Mouse (Mus musculus) cortical plate, adult 2 months (tissue): ENCODE measurements around the gene Pzp.

Experiments
- CTCF ChIP-seq: fragments of 200-500 bp; IDR thresholded peaks from 2 replicates; pipeline ENCODE4 v1.5.1; 2011; ENCODE audit warnings: mild to moderate bottlenecking, control low read depth, low read length; ENCODE audit not compliant: insufficient read depth; ENCODE audit errors: extremely low read depth
- POLR2A ChIP-seq: fragments of 200-500 bp; IDR thresholded peaks from 2 replicates; pipeline ENCODE4 v1.6.1; 2011; ENCODE audit warnings: mild to moderate bottlenecking, low read length, control low read depth; ENCODE audit not compliant: insufficient read depth; ENCODE audit errors: extremely low read depth

- TF ChIP-seq CTCF (no peak), POLR2A (no peak)
These were observed 88.7 kb downstream of the Pzp start for GRCm38 (mm10) chr6:128437731-128438316.
